Mouse (Mus musculus) cerebellum, adult 2 months (tissue): Measurements from ENCODE around the gene Rnf213.

Experiments
- CTCF ChIP-seq: fragments of 200-500 bp; IDR thresholded peaks from 2 replicates; pipeline ENCODE4 v1.5.1; 2011; ENCODE audit warnings: low read depth, mild to moderate bottlenecking, control low read depth, low read length, moderate library complexity, borderline replicate concordance; ENCODE audit not compliant: insufficient read depth
- POLR2A ChIP-seq: fragments of 200-500 bp; IDR thresholded peaks from 2 replicates; pipeline ENCODE4 v1.6.1; 2011; ENCODE audit warnings: low read length, control low read depth, borderline replicate concordance; ENCODE audit not compliant: insufficient read depth

DNA sequence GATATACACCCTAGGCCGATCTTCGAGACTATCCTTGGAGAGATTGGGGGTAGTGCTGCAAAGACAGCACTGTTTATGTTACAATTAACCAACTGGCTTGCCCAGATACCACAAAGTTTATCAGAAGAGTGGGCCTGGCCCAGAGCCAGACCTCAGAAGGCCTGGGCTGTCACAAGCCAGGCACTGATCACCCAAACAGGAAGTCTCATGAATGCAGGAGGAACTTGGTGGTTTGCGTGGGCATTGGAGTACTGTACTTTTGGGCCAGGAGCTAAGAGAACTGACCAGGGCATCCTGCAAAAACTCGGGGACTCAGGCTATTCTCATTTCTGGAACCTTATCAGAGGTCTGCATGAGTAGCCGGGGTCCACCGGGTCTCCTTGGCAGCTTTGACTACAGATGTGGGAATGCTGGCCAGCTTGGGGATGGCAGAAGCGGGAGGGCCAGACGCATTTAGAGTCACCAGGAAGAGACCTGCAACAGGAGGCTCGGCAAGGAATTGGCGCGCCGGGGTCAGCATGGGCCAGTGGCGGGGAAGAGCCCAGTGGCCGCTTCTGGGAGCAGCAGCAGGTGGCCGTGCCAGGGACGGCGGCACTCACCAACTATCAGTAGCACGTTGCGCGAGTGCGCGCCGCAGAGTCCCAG is 38.0 kb upstream of the Rnf213 start:
- TF ChIP-seq CTCF (no peak), POLR2A (no peak)
